Mouse (Mus musculus) embryonic facial prominence, embryonic 11.5 days (tissue): ENCODE measurements around the gene Awat2. TPM values are rescaled to one million over a fixed set of nuclear protein-coding genes. Genes with fewer than 3 reads are reported as not detected.
A peak's percentile ranks its signal among the peaks of the same experiment; 100 is the strongest.

Experiments used
- ATAC-seq: fragments of 200-750 bp; cut with Nextera tagmentation; replicated peaks from 2 replicates; pipeline ENCODE4 v1.8.0; 2017; ENCODE audit warnings: low read depth; ENCODE audit not compliant: insufficient number of reproducible peaks, low FRiP score, low TSS enrichment
- DNase-seq: peaks from one replicate; pipeline ENCODE4 v3.0.0-alpha.2; 2015; ENCODE audit warnings: low spot score
- H3K27ac ChIP-seq: fragments of 300-500 bp; sonication (generic); replicated peaks from 2 replicates; pipeline ENCODE4 v1.5.1; 2014; ENCODE audit warnings: mild to moderate bottlenecking, low read depth, low read length, control low read depth
- H3K27me3 ChIP-seq: fragments of 300-500 bp; sonication (generic); 2 replicates; pipeline ENCODE4 v1.6.1; 2014; ENCODE audit warnings: mild to moderate bottlenecking, low read length, moderate library complexity, mixed read lengths; ENCODE audit not compliant: control insufficient read depth, insufficient read depth
- H3K36me3 ChIP-seq: fragments of 300-500 bp; sonication (generic); replicated peaks from 2 replicates; pipeline ENCODE4 v1.6.1; 2014; ENCODE audit warnings: low read depth, mild to moderate bottlenecking, low read length, moderate library complexity, mixed read lengths; ENCODE audit not compliant: control insufficient read depth, insufficient read depth
- H3K4me1 ChIP-seq: fragments of 300-500 bp; sonication (generic); 2 replicates; pipeline ENCODE4 v1.6.1; 2014; ENCODE audit warnings: low read length, mixed read lengths; ENCODE audit not compliant: control insufficient read depth, insufficient read depth
- H3K4me2 ChIP-seq: fragments of 300-500 bp; sonication (generic); 2 replicates; pipeline ENCODE4 v1.6.1; 2014; ENCODE audit warnings: low read depth, mild to moderate bottlenecking, control low read depth, low read length, moderate library complexity
- H3K4me3 ChIP-seq: fragments of 300-500 bp; sonication (generic); 2 replicates; pipeline ENCODE4 v1.5.1; 2014; ENCODE audit warnings: low read depth, low read length, control low read depth
- H3K9ac ChIP-seq: fragments of 300-500 bp; sonication (generic); replicated peaks from 2 replicates; pipeline ENCODE4 v1.6.1; 2014; ENCODE audit warnings: mild to moderate bottlenecking, control low read depth, low read length
- H3K9me3 ChIP-seq: fragments of 300-500 bp; sonication (generic); replicated peaks from 2 replicates; pipeline ENCODE4 v1.6.1; 2016; ENCODE audit warnings: mild to moderate bottlenecking, low read length, inconsistent platforms, mixed read lengths; ENCODE audit not compliant: control insufficient read depth
- WGBS: fragments of 180-500 bp; shearing (Covaris S2); extraction: QIAGEN DNeasy Blood & Tissue Kit; methylation state at CpG from one replicate; pipeline ENCODE4 v1.1.7; 2014; 5-methylcytosine and 5-hydroxymethylcytosine counted together
- microRNA counts: library from miRNA; unstranded; fragments of <30 nt; microRNA quantifications from one replicate; lab custom pipeline; 2016
- microRNA-seq: library from miRNA; unstranded; fragments of <30 nt; microRNA quantifications from one replicate; pipeline ENCODE4, GENCODE M21; 2016; ENCODE audit warnings: borderline number of aligned reads
- polyA plus RNA-seq: library from polyadenylated mRNA; unstranded; fragments of >200 nt; fragmentation: Nextera tagmentation; extraction: Ambion mirVana; gene quantifications from 2 replicates; pipeline ENCODE4 v1.2.1, GENCODE M21; 2014

Awat2 gene
- polyA plus RNA-seq, 1 experiment from 2014 or later: 0.55 TPM

- 89% methylated on average over 2 of the region's 2 CpGs for WGBS
- no peak for ATAC-seq
- Histone ChIP-seq H3K4me2 (no peak overlapping the region), H3K36me3 (no peaks in the 10 kb centered on the region), H3K9ac (no peak overlapping the region), H3K4me3 (no peak overlapping the region), H3K4me1 (no peaks in the 10 kb centered on the region), H3K27ac (no peak overlapping the region), H3K27me3 (no peaks in the 10 kb centered on the region), H3K9me3 (no peaks in the 10 kb centered on the region)
- DNase-seq: no peak
These were observed 85.5 kb downstream of the Awat2 start for GRCm38 (mm10) chrX:100356974-100357373.

MicroRNA genes within 50 kb of the gene (microRNA counts, 519-probe panel; counts per million panel counts)
- 3,204 counts per million, percentile 43 among the panel's probes with 10 or more counts for microRNA mmu-miR-676 (lab: Ali Mortazavi, UCI)

Small RNA genes lying within 50 kb of the gene (microRNA-seq; reads per million reads assigned to microRNA genes)
- 792 reads per million, percentile 68 among the genes with 10 or more reads in this experiment for gene Mir676

Other genes starting within 250 kb of the Awat2 start
- gene Otud6a, start 13.7 kb downstream of the Awat2 start, polyA plus RNA-seq: 0.25 TPM in 1 of 2 replicates, not detected in the other
- 48.2 and 50.8 TPM in 2 replicates for gene Igbp1, start 51.6 kb upstream of the Awat2 start, polyA plus RNA-seq
- gene Dgat2l6, start 82.1 kb upstream of the Awat2 start, polyA plus RNA-seq: not detected in 2 replicates
- not detected in 2 replicates for gene Awat1, start 129.5 kb upstream of the Awat2 start, polyA plus RNA-seq
- not detected in 2 replicates for gene P2ry4, start 152.2 kb upstream of the Awat2 start, polyA plus RNA-seq
- not detected in 2 replicates for gene Arr3, start 162.8 kb upstream of the Awat2 start, polyA plus RNA-seq
- gene Kif4, start 183.0 kb upstream of the Awat2 start, polyA plus RNA-seq: 52.0 and 61.4 TPM in 2 replicates
- 131 and 132 TPM in 2 replicates for gene Pdzd11, start 183.9 kb upstream of the Awat2 start, polyA plus RNA-seq